Mouse (Mus musculus): ENCODE measurements around the gene Olfr92.
A peak's percentile ranks its signal among the peaks of the same experiment; 100 is the strongest.

The Olfr92 gene

DNA sequence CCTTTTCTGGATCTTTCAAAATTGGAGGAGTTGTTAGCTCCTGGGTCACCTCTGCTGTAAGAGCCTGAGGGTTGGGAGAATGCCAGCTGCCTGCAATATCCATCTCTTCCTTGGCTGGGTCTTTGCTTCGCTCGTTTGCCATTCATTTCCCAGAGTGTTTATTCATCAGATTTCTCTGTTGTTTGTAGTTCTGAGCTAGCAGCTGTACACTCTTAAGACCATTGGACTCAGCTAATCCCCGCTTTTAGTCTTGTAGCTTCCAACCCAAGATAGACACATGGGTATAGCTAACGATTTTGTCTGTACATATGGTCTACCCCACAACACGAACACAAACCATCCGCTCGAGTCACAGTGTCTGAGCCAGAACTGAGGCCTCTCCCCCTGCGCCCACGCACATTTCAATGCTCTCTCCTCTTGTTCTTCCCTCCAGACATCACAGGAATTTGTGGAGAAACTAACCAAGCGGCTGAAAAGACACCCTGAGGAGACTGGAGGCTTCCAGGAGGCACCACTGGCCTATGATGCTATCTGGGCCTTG, 57.7 kb downstream of the Olfr92 start:
- peak; percentile 83 for DNase-seq (ENCODE audit: low read depth, low spot score)

GRCm38 (mm10) chr17:37061435-37061834, 58.5 kb downstream of the Olfr92 start:
- no peak for DNase-seq (ENCODE audit: low read depth, low spot score)

Data from telencephalon, adult 2 months (tissue).